ENCODE assay signal across 8 mouse cellular contexts in genomic region chr17:33951021-33951946, GRCm38 (mm10). TPM values are rescaled to one million over a fixed set of nuclear protein-coding genes. Genes with fewer than 3 reads are reported as not detected.
DNase-seq lines count a peak whose midpoint lies in the region; ATAC-seq and TF ChIP-seq lines count a peak whose summit lies in the region.

TSS of gene B3galt4 (minus strand) at chr17:33951488.

- H3K9me3 ChIP-seq in heart, embryonic 12.5 days (replicated peaks), result no peaks in the 10 kb centered on the region
- H3K9me3 ChIP-seq in kidney, embryonic 16.5 days (ENCODE audit: low read length), result no peaks in the 10 kb centered on the region
- no peaks in the 10 kb centered on the region for H3K9me3 ChIP-seq in liver, embryonic 15.5 days (replicated peaks)
- H3K9me3 ChIP-seq in neural tube, embryonic 11.5 days (ENCODE audit: control insufficient read depth, low read length), result no peaks in the 10 kb centered on the region
- no peaks in the 10 kb centered on the region for H3K9me3 ChIP-seq in stomach, embryonic 16.5 days (replicated peaks; ENCODE audit: control insufficient read depth, low read length)

- no peaks in the 10 kb centered on the region for H3K27me3 ChIP-seq in heart, embryonic 12.5 days (replicated peaks)
- H3K27me3 ChIP-seq in kidney, embryonic 16.5 days (ENCODE audit: insufficient read depth, low read length), result no peaks in the 10 kb centered on the region
- H3K27me3 ChIP-seq in liver, embryonic 15.5 days, result no peaks in the 10 kb centered on the region
- H3K27me3 ChIP-seq in neural tube, embryonic 11.5 days (ENCODE audit: control insufficient read depth, insufficient read depth, low read length), result no peaks in the 10 kb centered on the region
- no peaks in the 10 kb centered on the region for H3K27me3 ChIP-seq in stomach, embryonic 16.5 days (ENCODE audit: control insufficient read depth, insufficient read depth, low read length)

- H3K36me3 ChIP-seq in heart, embryonic 12.5 days, result peaks cover 57% of the 10 kb centered on the region
- H3K36me3 ChIP-seq in kidney, embryonic 16.5 days (ENCODE audit: insufficient read depth, low read length), result peaks cover 34% of the 10 kb centered on the region
- H3K36me3 ChIP-seq in liver, embryonic 15.5 days (replicated peaks), result peaks cover 53% of the 10 kb centered on the region
- peaks cover 10% of the 10 kb centered on the region; the same call in 1 of the 2 replicates for H3K36me3 ChIP-seq in neural tube, embryonic 11.5 days (ENCODE audit: control insufficient read depth, insufficient read depth, low read length)
- H3K36me3 ChIP-seq in stomach, embryonic 16.5 days (ENCODE audit: control insufficient read depth, insufficient read depth, low read length), result no peaks in the 10 kb centered on the region; the same call in 1 of the 2 replicates

- ATAC-seq in CD4-positive, CD25-positive, alpha-beta regulatory T cell, adult 4 months, result peak; percentile 59
- peak; percentile 71 for ATAC-seq in heart, embryonic 12.5 days (ENCODE audit: insufficient number of reproducible peaks, low FRiP score)
- peak; percentile 83 for ATAC-seq in kidney, embryonic 16.5 days (ENCODE audit: low FRiP score, low TSS enrichment)
- peak; percentile 63 for ATAC-seq in liver, embryonic 15.5 days (ENCODE audit: insufficient read depth)
- peak; percentile 51 for ATAC-seq in neural tube, embryonic 11.5 days (ENCODE audit: insufficient read depth, low FRiP score, low TSS enrichment)
- ATAC-seq in stomach, embryonic 16.5 days (ENCODE audit: insufficient read depth, low FRiP score), result peak; percentile 76

- peak within 1 kb of the TSS; percentile 91 for H3K4me2 ChIP-seq in heart, embryonic 12.5 days
- H3K4me2 ChIP-seq in kidney, embryonic 16.5 days (replicated peaks; ENCODE audit: low read depth, low read length), result peak within 1 kb of the TSS; percentile 75
- H3K4me2 ChIP-seq in liver, embryonic 15.5 days, result peak within 1 kb of the TSS; percentile 96
- peak within 1 kb of the TSS; percentile 82 for H3K4me2 ChIP-seq in neural tube, embryonic 11.5 days (ENCODE audit: low read depth)
- H3K4me2 ChIP-seq in stomach, embryonic 16.5 days (ENCODE audit: low read depth, low read length), result peak within 1 kb of the TSS; percentile 87

- peaks cover 9% of the 10 kb centered on the region for H3K4me1 ChIP-seq in bone marrow, adult 2 months (ENCODE audit: control insufficient read depth, insufficient read depth, low read length)
- peaks cover 8% of the 10 kb centered on the region for H3K4me1 ChIP-seq in embryonic fibroblast, embryonic 13.5 days (ENCODE audit: control insufficient read depth, insufficient read depth, low read length)
- H3K4me1 ChIP-seq in heart, embryonic 12.5 days (replicated peaks), result peaks cover 51% of the 10 kb centered on the region
- H3K4me1 ChIP-seq in kidney, embryonic 16.5 days (ENCODE audit: insufficient read depth, low read length), result peaks cover 45% of the 10 kb centered on the region
- H3K4me1 ChIP-seq in liver, embryonic 15.5 days (replicated peaks), result peaks cover 64% of the 10 kb centered on the region
- H3K4me1 ChIP-seq in neural tube, embryonic 11.5 days (ENCODE audit: control insufficient read depth, insufficient read depth, low read length), result peaks cover 39% of the 10 kb centered on the region
- peaks cover 41% of the 10 kb centered on the region for H3K4me1 ChIP-seq in stomach, embryonic 16.5 days (ENCODE audit: control insufficient read depth, insufficient read depth, low read length)

- H3K27ac ChIP-seq in bone marrow, adult 2 months (ENCODE audit: control insufficient read depth, insufficient read depth, low read depth, low read length, poor library complexity), result peak within 1 kb of the TSS; percentile 85
- H3K27ac ChIP-seq in embryonic fibroblast, embryonic 13.5 days (ENCODE audit: insufficient read depth, low read length), result peak within 1 kb of the TSS; percentile 69
- peak within 1 kb of the TSS; percentile 88 for H3K27ac ChIP-seq in heart, embryonic 12.5 days (ENCODE audit: poor library complexity, severe bottlenecking)
- peak within 1 kb of the TSS; percentile 92 for H3K27ac ChIP-seq in kidney, embryonic 16.5 days (ENCODE audit: low read length)
- H3K27ac ChIP-seq in liver, embryonic 15.5 days (replicated peaks), result peak within 1 kb of the TSS; percentile 90
- H3K27ac ChIP-seq in neural tube, embryonic 11.5 days (ENCODE audit: low read depth, low read length), result peak within 1 kb of the TSS; percentile 86
- peak within 1 kb of the TSS; percentile 94 for H3K27ac ChIP-seq in stomach, embryonic 16.5 days (ENCODE audit: low read length)

- DNase-seq in neural tube, embryonic 11.5 days (ENCODE audit: low spot score), result peak; percentile 86

- WGBS in bone marrow, adult 2 months, result 1% methylated on average over 45 of the region's 45 CpGs
- WGBS in heart, embryonic 12.5 days, result under 1% methylated on average over 45 of the region's 45 CpGs
- 1% methylated on average over 45 of the region's 45 CpGs for WGBS in kidney, embryonic 16.5 days
- under 1% methylated on average over 45 of the region's 45 CpGs for WGBS in liver, embryonic 15.5 days (ENCODE audit: insufficient replicate concordance)
- WGBS in neural tube, embryonic 11.5 days, result under 1% methylated on average over 45 of the region's 45 CpGs
- WGBS in stomach, embryonic 16.5 days, result 1% methylated on average over 45 of the region's 45 CpGs

- TF ChIP-seq POLR2A in bone marrow, adult 2 months (IDR thresholded peaks at IDR 0.05; ENCODE audit: borderline replicate concordance, control insufficient read depth, low read depth, low read length), result peak; percentile 59; the same call in 1 of the 2 replicates
- peak; percentile 78 for TF ChIP-seq POLR2A in embryonic fibroblast, embryonic 13.5 days (IDR thresholded peaks at IDR 0.05; ENCODE audit: low read depth, low read length)

- peak; percentile 4; the same call in 1 of the 2 replicates for TF ChIP-seq CTCF in bone marrow, adult 2 months (IDR thresholded peaks at IDR 0.05; ENCODE audit: control insufficient read depth, insufficient read depth, low read length)
- no peak for TF ChIP-seq CTCF in embryonic fibroblast, embryonic 13.5 days (IDR thresholded peaks at IDR 0.05; ENCODE audit: borderline replicate concordance, insufficient read depth, low read length)

- H3K4me3 ChIP-seq in bone marrow, adult 2 months (replicated peaks; ENCODE audit: control insufficient read depth, low read depth, low read length), result peak within 1 kb of the TSS; percentile 82
- peak within 1 kb of the TSS; percentile 23 for H3K4me3 ChIP-seq in embryonic fibroblast, embryonic 13.5 days (ENCODE audit: insufficient read depth, low read length)
- peak within 1 kb of the TSS; percentile 55 for H3K4me3 ChIP-seq in heart, embryonic 12.5 days
- peak within 1 kb of the TSS; percentile 51 for H3K4me3 ChIP-seq in kidney, embryonic 16.5 days (ENCODE audit: low read length)
- H3K4me3 ChIP-seq in liver, embryonic 15.5 days (replicated peaks), result peak within 1 kb of the TSS; percentile 81
- peak within 1 kb of the TSS; percentile 39 for H3K4me3 ChIP-seq in neural tube, embryonic 11.5 days (ENCODE audit: low read depth, low read length)
- H3K4me3 ChIP-seq in stomach, embryonic 16.5 days (replicated peaks; ENCODE audit: low read length), result peak within 1 kb of the TSS; percentile 57

- peak within 1 kb of the TSS; percentile 71 for H3K9ac ChIP-seq in heart, embryonic 12.5 days
- H3K9ac ChIP-seq in kidney, embryonic 16.5 days (replicated peaks; ENCODE audit: low read length), result peak within 1 kb of the TSS; percentile 64
- H3K9ac ChIP-seq in liver, embryonic 15.5 days, result peak within 1 kb of the TSS; percentile 53
- peak within 1 kb of the TSS; percentile 69 for H3K9ac ChIP-seq in neural tube, embryonic 11.5 days (ENCODE audit: low read length)
- H3K9ac ChIP-seq in stomach, embryonic 16.5 days (ENCODE audit: low read length), result peak within 1 kb of the TSS; percentile 77

RNA-seq across cellular contexts. Expression of gene B3galt4, which starts in this region (rescaled TPM):
- polyA plus RNA-seq in CD4-positive, CD25-positive, alpha-beta regulatory T cell, adult 4 months (2017; shearing (Covaris generic)), result 10 to 100 TPM; 13.2 to 21.0 TPM
- polyA plus RNA-seq in bone marrow, adult 2 months (2011; ENCODE audit: insufficient read depth, insufficient read length, low replicate concordance, missing spikeins), result 1.9 and 4.1 TPM in 2 replicates
- 2.3 and 3.6 TPM in 2 replicates for polyA plus RNA-seq in embryonic fibroblast, embryonic 13.5 days (2011; ENCODE audit: insufficient read length, low read depth, missing spikeins)
- polyA plus RNA-seq in heart, embryonic 12.5 days (2016; fragmentation: Nextera tagmentation; extraction: Ambion mirVana), result 7.2 and 7.4 TPM in 2 replicates
- 6.2 and 6.9 TPM in 2 replicates for polyA plus RNA-seq in kidney, embryonic 16.5 days (2015; fragmentation: Nextera tagmentation; extraction: Ambion mirVana)
- 2.4 and 2.5 TPM in 2 replicates for polyA plus RNA-seq in liver, embryonic 15.5 days (2015; fragmentation: Nextera tagmentation; extraction: Ambion mirVana)
- polyA plus RNA-seq in neural tube, embryonic 11.5 days (2014; fragmentation: Nextera tagmentation; extraction: Ambion mirVana), result 4.4 and 4.9 TPM in 2 replicates
- polyA plus RNA-seq in stomach, embryonic 16.5 days (2015; fragmentation: Nextera tagmentation; extraction: Ambion mirVana), result 8.6 and 9.0 TPM in 2 replicates

Comparison
In these comparisons a context has a peak if more than half of its experiments do, and no peak if none do; other contexts are left out.
1. Peak in every context shown above with its lines: DNase-seq, ATAC-seq, H3K4me3 ChIP-seq and H3K27ac ChIP-seq.
2. H3K4me3 ChIP-seq: peak in every context shown above with its lines; median percentile 82 in bone marrow, adult 2 months; 81 in liver, embryonic 15.5 days; 57 in stomach, embryonic 16.5 days; 55 in heart, embryonic 12.5 days; 51 in kidney, embryonic 16.5 days; 39 in neural tube, embryonic 11.5 days; 23 in embryonic fibroblast, embryonic 13.5 days.